ENCODE assay signal across 17 mouse cellular contexts in genomic region chr4:131208166-131208565, GRCm38 (mm10).
A peak's percentile ranks its signal among the peaks of the same experiment; 100 is the strongest.
DNase-seq lines count a peak whose midpoint lies in the region; ATAC-seq lines count a peak whose summit lies in the region.
"Had no signal": no experiment of that assay in that cellular context is flagged by ENCODE, and none has a peak within 500 bp of the region (broad histone marks: within the 10 kb centered on the region; RNA-seq: fewer than 3 reads in every experiment).

No protein-coding gene starts in this region.

- H3K9ac ChIP-seq in midbrain, embryonic 14.5 days (replicated peaks; ENCODE audit: low read length) = no peak overlapping the region
- H3K9ac ChIP-seq: heart, embryonic 13.5 days; limb, embryonic 15.5 days had no signal

- H3K9me3 ChIP-seq in midbrain, embryonic 14.5 days (ENCODE audit: control insufficient read depth, low read length) = peaks cover 6% of the 10 kb centered on the region; the same call in 1 of the 2 replicates
- H3K9me3 ChIP-seq: limb, embryonic 15.5 days had no signal

- 83% methylated on average over 9 of the region's 9 CpGs for WGBS in midbrain, embryonic 14.5 days

- ATAC-seq in cerebellum, adult (ENCODE audit: insufficient number of reproducible peaks, low FRiP score, low TSS enrichment) = no peak
- ATAC-seq in frontal cortex, adult (ENCODE audit: low TSS enrichment) = peak; percentile 34
- no peak for ATAC-seq in midbrain, embryonic 14.5 days (ENCODE audit: low FRiP score, low TSS enrichment)

- no peaks in the 10 kb centered on the region for H3K36me3 ChIP-seq in midbrain, embryonic 14.5 days (ENCODE audit: control insufficient read depth, insufficient read depth, low read length)
- H3K36me3 ChIP-seq: embryonic facial prominence, embryonic 10.5 days; heart, embryonic 13.5 days; limb, embryonic 15.5 days had no signal

- no peak overlapping the region for H3K4me3 ChIP-seq in midbrain, embryonic 14.5 days (replicated peaks; ENCODE audit: low read depth, low read length)
- H3K4me3 ChIP-seq: embryonic facial prominence, embryonic 10.5 days; heart, embryonic 13.5 days; left cerebral cortex, adult 2 months; limb, embryonic 15.5 days had no signal

- H3K27ac ChIP-seq in midbrain, embryonic 14.5 days (replicated peaks; ENCODE audit: low read depth, low read length) = no peak overlapping the region
- H3K27ac ChIP-seq: embryonic facial prominence, embryonic 10.5 days; heart, embryonic 13.5 days; left cerebral cortex, adult 2 months; limb, embryonic 15.5 days had no signal

- H3K27me3 ChIP-seq in midbrain, embryonic 14.5 days (ENCODE audit: control insufficient read depth, insufficient read depth, low read length) = no peaks in the 10 kb centered on the region
- H3K27me3 ChIP-seq: limb, embryonic 15.5 days had no signal

- intact Hi-C loops in left cerebral cortex, postnatal 14 days (cut with DNase I) = no loop called here
- intact Hi-C loops in left cerebral cortex, postnatal 10 days (cut with DNase I) = no loop called here

- no peaks in the 10 kb centered on the region for H3K4me1 ChIP-seq in midbrain, embryonic 14.5 days (ENCODE audit: control insufficient read depth, insufficient read depth, low read length)
- H3K4me1 ChIP-seq: heart, embryonic 13.5 days had no signal

- peak; percentile 31 for DNase-seq in cerebellum, adult 11-12 months
- DNase-seq in frontal cortex, postnatal 10 days (ENCODE audit: low spot score in 2 of 2) = no peak
- DNase-seq in left cerebral cortex, postnatal 14 days (ENCODE audit: low spot score in 2 of 2) = peak; percentile 26 to 67
- no peak for DNase-seq in left cerebral cortex, postnatal 10 days (ENCODE audit: extremely low spot score in 1 of 2, low spot score in 2 of 2)
- peak; percentile 56 to 58 for DNase-seq in right cerebral cortex, postnatal 36 days (ENCODE audit: low spot score in 2 of 2)
- no peak for DNase-seq in midbrain, embryonic 14.5 days
- DNase-seq: heart, postnatal 36 days; kidney, adult 2 months; kidney, postnatal 25 days; lung, postnatal 10 days; thymus, postnatal 25 days had no signal

- H3K4me2 ChIP-seq in midbrain, embryonic 14.5 days (ENCODE audit: low read length) = no peak overlapping the region
- H3K4me2 ChIP-seq: heart, embryonic 13.5 days; limb, embryonic 15.5 days had no signal

Comparison
In these comparisons a context has a peak if more than half of its experiments do, and no peak if none do; other contexts are left out.
1. DNase-seq: peak in cerebellum, adult 11-12 months (single experiment), left cerebral cortex, postnatal 14 days (2 of 2) and right cerebral cortex, postnatal 36 days (2 of 2); none in frontal cortex, postnatal 10 days (0 of 2), left cerebral cortex, postnatal 10 days (0 of 2) and midbrain, embryonic 14.5 days (single experiment).